Mouse (Mus musculus): ENCODE results near the gene Olfr955.

- TF ChIP-seq CTCF (IDR thresholded peaks at IDR 0.05) (no peak), EP300 (IDR thresholded peaks at IDR 0.05) (no peak)
Observed at GRCm38 (mm10) chr9:39471844-39472243, at the start of gene Olfr955.
